Mouse (Mus musculus) forebrain, postnatal 0 days (tissue): ENCODE data around the gene Sptssa. TPM values are rescaled to one million over a fixed set of nuclear protein-coding genes. Genes with fewer than 3 reads are reported as not detected.

ENCODE experiments used
- ATAC-seq: fragments of 200-750 bp; cut with Nextera tagmentation; 2 replicates; pipeline ENCODE4 v1.8.0; 2017; ENCODE audit warnings: mild to moderate bottlenecking, moderate library complexity
- DNase-seq: peaks from one replicate; pipeline ENCODE4 v3.0.0-alpha.2; 2015
- H3K27ac ChIP-seq: fragments of 300-500 bp; sonication (generic); 2 replicates; pipeline ENCODE4 v1.5.1; 2014; ENCODE audit warnings: low read depth, mild to moderate bottlenecking, antibody characterized with exemption, low read length, moderate library complexity, mixed read lengths
- H3K27me3 ChIP-seq: fragments of 300-500 bp; sonication (generic); 2 replicates; pipeline ENCODE4 v1.6.1; 2014; ENCODE audit warnings: mild to moderate bottlenecking, low read length, mixed read lengths; ENCODE audit not compliant: insufficient read depth
- H3K36me3 ChIP-seq: fragments of 300-500 bp; sonication (generic); 2 replicates; pipeline ENCODE4 v1.6.1; 2014; ENCODE audit warnings: mild to moderate bottlenecking, moderate library complexity; ENCODE audit not compliant: insufficient read depth
- H3K4me1 ChIP-seq: fragments of 300-500 bp; sonication (generic); 2 replicates; pipeline ENCODE4 v1.6.1; 2014; ENCODE audit warnings: antibody characterized with exemption; ENCODE audit not compliant: insufficient read depth
- H3K4me2 ChIP-seq: fragments of 300-500 bp; sonication (generic); 2 replicates; pipeline ENCODE4 v1.6.1; 2014; ENCODE audit warnings: low read depth, mild to moderate bottlenecking, moderate library complexity
- H3K4me3 ChIP-seq: fragments of 300-500 bp; sonication (generic); 2 replicates; pipeline ENCODE4 v1.5.1; 2014; ENCODE audit warnings: low read depth, low read length, mixed read lengths
- H3K9ac ChIP-seq: fragments of 300-500 bp; sonication (generic); 2 replicates; pipeline ENCODE4 v1.6.1; 2014; ENCODE audit warnings: mild to moderate bottlenecking
- H3K9me3 ChIP-seq: fragments of 300-500 bp; sonication (generic); 2 replicates; pipeline ENCODE4 v1.6.1; 2016; ENCODE audit warnings: low read length
- CTCF ChIP-seq: sonication (generic); IDR thresholded peaks from 2 replicates; pipeline ENCODE4 v1.5.1; 2016; ENCODE audit warnings: antibody characterized with exemption, control low read depth, low read depth
- WGBS: fragments of 180-500 bp; shearing (Covaris S2); extraction: QIAGEN DNeasy Blood & Tissue Kit; methylation state at CpG from one replicate; pipeline ENCODE4 v1.1.7; 2014; 5-methylcytosine and 5-hydroxymethylcytosine counted together
- polyA plus RNA-seq: library from polyadenylated mRNA; unstranded; fragments of >200 nt; fragmentation: Nextera tagmentation; extraction: Ambion mirVana; gene quantifications from 2 replicates; pipeline ENCODE4 v1.2.1, GENCODE M21; 2015
- total RNA-seq: library from RNA; depleted of rRNA; stranded (reverse); fragments of >200 nt; gene quantifications from 2 replicates; pipeline ENCODE4 v1.2.3, GENCODE M21; 2014

The Sptssa gene
- total and polyA plus RNA-seq, 2 experiments from 2014 or later, result 78.6 to 206 TPM

DNA sequence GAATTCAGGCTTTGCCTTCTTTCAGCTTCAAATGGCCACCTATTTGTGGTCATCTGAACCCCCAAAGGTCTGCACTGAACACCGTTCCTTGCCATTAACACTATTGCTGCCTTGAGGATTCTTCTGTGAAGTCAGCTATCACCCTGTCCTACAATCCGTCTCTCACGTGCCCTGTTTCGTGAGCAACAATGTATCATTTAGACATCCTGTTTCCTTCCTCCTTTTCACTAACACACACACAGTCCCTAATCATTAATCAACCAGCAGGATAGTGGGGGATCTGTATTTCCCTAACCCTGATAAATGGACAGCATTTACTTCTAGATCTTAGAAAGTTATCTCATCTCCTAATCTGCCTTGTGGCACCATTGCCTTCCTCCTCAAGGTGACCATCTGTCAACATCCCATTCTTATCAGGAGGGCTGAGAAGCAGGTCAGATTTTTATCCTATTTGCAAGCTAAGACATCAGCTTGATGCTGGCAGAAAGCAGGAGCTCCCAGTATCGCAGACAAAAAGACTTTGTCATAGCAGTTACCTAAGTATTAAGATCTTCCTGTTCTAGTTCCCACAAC lies 13.0 kb downstream of the Sptssa start:
- H3K27ac ChIP-seq, result no peak overlapping the region
- no peaks in the 10 kb centered on the region for H3K4me1 ChIP-seq
- TF ChIP-seq CTCF, result no peak
- H3K36me3 ChIP-seq, result no peaks in the 10 kb centered on the region
- 91% methylated on average over 5 of the region's 5 CpGs for WGBS
- no peaks in the 10 kb centered on the region for H3K27me3 ChIP-seq
- ATAC-seq (no peak), DNase-seq (no peak)
- H3K4me3 ChIP-seq, result no peak overlapping the region
- no peaks in the 10 kb centered on the region for H3K9me3 ChIP-seq
- no peak overlapping the region for H3K4me2 ChIP-seq
- no peak overlapping the region for H3K9ac ChIP-seq

DNA sequence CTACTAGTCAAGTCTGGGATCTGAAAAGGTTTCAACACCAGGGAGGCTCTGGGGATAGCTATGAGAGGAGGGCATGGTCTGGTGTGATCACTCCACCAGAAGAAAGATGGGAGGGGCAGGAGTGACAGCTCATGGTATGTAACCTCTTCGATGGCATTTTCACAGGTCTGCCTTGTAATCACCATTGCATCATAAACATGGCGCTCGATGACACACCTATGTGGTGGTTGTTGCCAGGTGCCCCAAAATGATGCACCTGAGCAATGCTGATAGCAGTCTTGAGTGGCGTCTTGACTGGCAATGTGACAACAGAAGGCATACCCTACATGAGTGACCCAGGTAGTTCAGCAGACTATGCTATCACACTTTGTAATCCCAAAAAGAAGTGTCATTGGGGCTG lies 15.0 kb downstream of the Sptssa start:
- H3K9me3 ChIP-seq, result no peaks in the 10 kb centered on the region
- ATAC-seq (no peak), DNase-seq (no peak)
- no peaks in the 10 kb centered on the region for H3K4me1 ChIP-seq
- no peak overlapping the region for H3K27ac ChIP-seq
- 98% methylated on average over 4 of the region's 4 CpGs for WGBS
- no peak overlapping the region for H3K4me3 ChIP-seq
- TF ChIP-seq CTCF, result no peak
- no peaks in the 10 kb centered on the region for H3K27me3 ChIP-seq
- no peak overlapping the region for H3K4me2 ChIP-seq
- H3K36me3 ChIP-seq, result no peaks in the 10 kb centered on the region
- H3K9ac ChIP-seq, result no peak overlapping the region

DNA sequence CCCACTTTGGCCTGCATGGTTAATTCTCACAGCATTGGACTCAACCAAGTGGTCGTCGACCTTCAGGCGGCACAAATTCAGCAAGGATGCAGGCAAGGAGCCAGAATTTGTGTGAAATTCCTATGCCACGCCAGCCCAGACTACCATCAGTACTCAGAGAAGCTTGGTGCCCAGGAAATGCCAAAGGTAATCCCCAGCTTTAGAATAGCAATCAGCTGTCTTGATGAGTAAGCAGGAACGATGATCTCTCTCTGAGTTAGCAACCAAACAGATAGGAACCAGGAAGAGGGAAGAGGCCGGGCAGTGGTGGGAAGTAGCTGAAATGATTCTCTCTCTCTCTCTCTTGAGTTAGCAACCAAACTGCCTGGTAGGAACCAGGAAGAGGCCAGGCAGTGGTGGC lies 16.1 kb downstream of the Sptssa start:
- DNase-seq (no peak), ATAC-seq (no peak)
- Histone ChIP-seq H3K4me1 (no peaks in the 10 kb centered on the region), H3K27me3 (no peaks in the 10 kb centered on the region), H3K4me2 (no peak overlapping the region), H3K9ac (no peak overlapping the region), H3K4me3 (no peak overlapping the region), H3K27ac (no peak overlapping the region), H3K36me3 (no peaks in the 10 kb centered on the region), H3K9me3 (no peaks in the 10 kb centered on the region)
- WGBS, result 79% methylated on average over 6 of the region's 6 CpGs
- no peak for TF ChIP-seq CTCF

DNA sequence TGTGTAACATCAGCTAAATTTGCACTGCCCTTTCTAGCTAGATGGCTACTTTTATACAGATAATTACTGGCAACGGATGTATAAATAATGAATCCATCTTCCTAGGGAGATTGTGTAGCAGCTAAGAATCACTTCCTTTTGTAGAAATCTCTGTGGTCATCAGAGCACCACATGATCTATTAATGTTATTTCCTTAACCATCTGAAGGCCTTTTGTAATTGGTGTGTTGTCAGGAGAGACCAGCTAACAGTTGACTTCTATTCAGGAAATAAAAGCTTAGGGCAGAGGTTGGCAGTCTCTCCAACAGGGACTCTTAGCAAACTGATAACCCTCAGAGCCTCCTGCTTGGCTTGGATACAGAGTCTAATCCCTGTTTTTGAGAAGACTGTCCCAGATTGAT lies 19.3 kb downstream of the Sptssa start:
- Histone ChIP-seq H3K9ac (no peak overlapping the region), H3K4me1 (no peaks in the 10 kb centered on the region), H3K4me2 (no peak overlapping the region), H3K36me3 (no peaks in the 10 kb centered on the region), H3K9me3 (no peaks in the 10 kb centered on the region), H3K4me3 (no peak overlapping the region), H3K27ac (no peak overlapping the region), H3K27me3 (no peaks in the 10 kb centered on the region)
- DNase-seq (no peak), ATAC-seq (no peak)
- TF ChIP-seq CTCF, result no peak
- WGBS, result 74% methylated on average over 1 of the region's 1 CpGs

- ATAC-seq (no peak), DNase-seq (no peak)
- TF ChIP-seq CTCF, result no peak
- H3K27ac ChIP-seq, result no peak overlapping the region
- H3K9me3 ChIP-seq, result no peaks in the 10 kb centered on the region
- no peak overlapping the region for H3K4me3 ChIP-seq
- no peaks in the 10 kb centered on the region for H3K4me1 ChIP-seq
- H3K4me2 ChIP-seq, result no peak overlapping the region
- H3K36me3 ChIP-seq, result no peaks in the 10 kb centered on the region
- H3K27me3 ChIP-seq, result no peaks in the 10 kb centered on the region
- H3K9ac ChIP-seq, result no peak overlapping the region
- 37% methylated on average over 2 of the region's 2 CpGs for WGBS
Measured at GRCm38 (mm10) chr12:54632141-54632540, 24.2 kb downstream of the Sptssa start.

DNA sequence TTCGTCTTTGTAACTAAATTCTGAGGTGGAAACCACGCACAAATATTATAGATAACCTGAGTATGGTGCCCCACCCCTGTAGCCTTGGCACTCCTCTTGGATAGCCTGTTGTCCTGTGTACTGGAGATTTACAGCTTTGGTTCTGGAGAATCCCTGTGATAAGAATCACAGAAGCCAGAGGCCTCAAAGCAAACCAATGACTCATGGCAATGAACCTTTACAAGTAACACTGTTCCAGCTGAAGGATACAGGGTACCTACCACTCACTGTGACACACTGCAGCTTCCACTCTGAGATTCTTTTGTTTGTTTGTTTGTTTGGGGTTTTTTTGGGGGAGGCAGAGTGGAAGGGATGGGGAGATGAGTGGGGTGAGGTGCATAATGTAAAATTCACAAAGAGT lies 34.4 kb downstream of the Sptssa start:
- Histone ChIP-seq H3K27ac (no peak overlapping the region), H3K9me3 (no peaks in the 10 kb centered on the region), H3K27me3 (no peaks in the 10 kb centered on the region), H3K36me3 (no peaks in the 10 kb centered on the region), H3K4me1 (no peaks in the 10 kb centered on the region), H3K9ac (no peak overlapping the region), H3K4me3 (no peak overlapping the region), H3K4me2 (no peak overlapping the region)
- 93% methylated on average over 2 of the region's 2 CpGs for WGBS
- DNase-seq (no peak), ATAC-seq (no peak)
- TF ChIP-seq CTCF, result no peak

DNA sequence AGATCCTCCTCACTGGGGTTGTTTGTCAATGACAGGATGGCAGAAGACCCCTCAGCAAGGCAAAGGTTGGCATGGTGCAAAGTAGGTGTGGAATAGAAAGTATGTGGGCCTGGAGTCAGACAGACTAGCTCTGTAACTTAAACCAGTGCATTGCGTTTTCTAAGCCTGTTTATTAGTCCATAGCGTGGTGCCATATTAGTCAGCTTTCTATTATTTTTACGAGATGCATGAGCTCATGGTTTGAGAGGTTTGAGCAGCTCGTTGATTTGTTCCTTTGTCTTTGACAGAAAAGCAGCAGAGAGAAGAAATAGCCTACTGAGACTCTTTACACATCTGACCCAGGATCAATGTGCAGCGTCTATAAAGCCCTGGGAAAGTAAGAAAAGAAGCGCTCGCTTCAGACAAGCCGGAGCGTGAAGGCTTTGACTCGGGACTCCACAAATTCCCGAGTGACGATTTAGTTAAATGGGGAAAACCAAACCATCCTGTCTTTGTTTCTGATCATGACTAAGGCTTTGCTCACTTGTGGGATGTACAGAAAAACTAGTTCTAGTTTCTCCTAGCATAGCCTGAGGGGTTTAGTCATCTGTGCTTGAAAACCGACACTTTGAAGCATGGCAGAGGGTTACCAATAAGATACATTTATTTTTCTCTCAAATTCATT lies 36.2 kb downstream of the Sptssa start:
- no peaks in the 10 kb centered on the region for H3K27me3 ChIP-seq
- DNase-seq (no peak), ATAC-seq (no peak)
- no peaks in the 10 kb centered on the region for H3K9me3 ChIP-seq
- 38% methylated on average over 13 of the region's 13 CpGs for WGBS
- TF ChIP-seq CTCF, result no peak
- H3K27ac ChIP-seq, result no peak overlapping the region
- no peak overlapping the region for H3K4me3 ChIP-seq
- H3K4me1 ChIP-seq, result no peaks in the 10 kb centered on the region
- H3K36me3 ChIP-seq, result no peaks in the 10 kb centered on the region
- H3K9ac ChIP-seq, result no peak overlapping the region
- H3K4me2 ChIP-seq, result no peak overlapping the region
